Mouse (Mus musculus): ENCODE measurements around the gene Iqch.

Iqch gene

DNA sequence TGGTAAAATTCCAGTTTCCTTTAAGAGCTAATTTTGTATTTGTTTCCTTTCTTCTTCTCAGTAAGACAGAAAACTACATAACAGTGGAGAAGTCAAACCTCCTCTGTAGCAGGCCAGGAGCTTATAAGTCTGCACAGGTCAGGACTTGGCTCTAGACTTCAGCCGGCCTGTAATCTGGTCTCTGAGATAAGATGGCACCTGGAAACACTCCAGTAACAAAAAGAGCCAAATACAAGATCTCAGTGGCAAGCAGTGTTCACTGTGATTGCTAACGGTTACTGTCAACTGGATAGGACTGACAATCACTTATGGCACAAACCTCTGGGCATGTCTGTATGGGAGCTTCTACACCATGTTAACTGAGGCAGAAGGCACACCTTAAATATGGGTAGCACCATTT, 229.0 kb downstream of the Iqch start:
- DNase-seq (ENCODE audit: low spot score), result no peak

DNA sequence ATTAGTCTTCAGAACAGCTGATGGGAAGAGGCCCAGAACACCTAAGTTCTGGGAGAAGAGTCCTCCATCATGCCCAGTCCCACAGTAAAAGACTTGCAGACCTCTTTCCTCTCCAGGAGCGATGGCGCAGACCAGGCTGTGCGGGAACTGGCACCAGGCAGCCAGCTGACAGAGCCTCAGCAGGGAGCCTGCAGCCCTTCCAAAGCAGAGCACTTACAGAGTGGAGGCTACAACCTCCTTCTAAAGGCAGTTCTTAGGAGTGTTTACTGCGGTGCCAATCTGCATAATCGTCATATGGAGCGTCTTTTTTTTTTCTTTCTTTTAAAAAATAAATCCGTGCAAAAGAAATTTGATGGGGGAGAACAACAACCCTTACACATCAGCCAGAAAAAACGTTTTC, 229.8 kb downstream of the Iqch start:
- DNase-seq (ENCODE audit: low spot score), result no peak

Data from urinary bladder, postnatal 14 days (tissue).